Mouse (Mus musculus) bone marrow macrophage, adult 2 months (primary cell): ENCODE measurements around the gene Dclk2.

Experiments
- CTCF ChIP-seq: IDR thresholded peaks from 2 replicates; pipeline ENCODE4 v1.5.1; 2012; ENCODE audit warnings: low read depth, mild to moderate bottlenecking, low read length, moderate library complexity
- POLR2A ChIP-seq: IDR thresholded peaks from 2 replicates; pipeline ENCODE4 v1.6.1; 2012; ENCODE audit warnings: mild to moderate bottlenecking, low read depth, low read length, borderline replicate concordance

GRCm38 (mm10) chr3:86885180-86885579 is 35.5 kb downstream of the Dclk2 start:
- no peak for TF ChIP-seq CTCF
- no peak for TF ChIP-seq POLR2A
